Mouse (Mus musculus) forebrain, embryonic 16.5 days (tissue): Measurements from ENCODE around the gene Thsd7b. TPM values are rescaled to one million over a fixed set of nuclear protein-coding genes. Genes with fewer than 3 reads are reported as not detected.
"Not testable (repeated sequence)": the region's sequence is repeated elsewhere in the genome, so short reads cannot be mapped to it uniquely, and the experiment has no call there.

Experiments
- ATAC-seq: fragments of 200-750 bp; cut with Nextera tagmentation; 2 replicates; pipeline ENCODE4 v1.8.0; 2017; ENCODE audit warnings: mild to moderate bottlenecking, moderate library complexity
- H3K27ac ChIP-seq: fragments of 300-500 bp; sonication (generic); 2 replicates; pipeline ENCODE4 v1.5.1; 2014; ENCODE audit warnings: low read length, control low read depth
- H3K27me3 ChIP-seq: fragments of 300-500 bp; sonication (generic); replicated peaks from 2 replicates; pipeline ENCODE4 v1.6.1; 2014; ENCODE audit warnings: low read length; ENCODE audit not compliant: control insufficient read depth, insufficient read depth
- H3K36me3 ChIP-seq: fragments of 300-500 bp; sonication (generic); 2 replicates; pipeline ENCODE4 v1.6.1; 2014; ENCODE audit not compliant: control insufficient read depth, insufficient read depth
- H3K4me1 ChIP-seq: fragments of 300-500 bp; sonication (generic); replicated peaks from 2 replicates; pipeline ENCODE4 v1.6.1; 2014; ENCODE audit warnings: low read length; ENCODE audit not compliant: control insufficient read depth, insufficient read depth
- H3K4me2 ChIP-seq: fragments of 300-500 bp; sonication (generic); 2 replicates; pipeline ENCODE4 v1.6.1; 2014; ENCODE audit warnings: mild to moderate bottlenecking, low read length, control low read depth
- H3K4me3 ChIP-seq: fragments of 300-500 bp; sonication (generic); replicated peaks from 2 replicates; pipeline ENCODE4 v1.5.1; 2014; ENCODE audit warnings: mild to moderate bottlenecking, low read length, control low read depth
- H3K9ac ChIP-seq: fragments of 300-500 bp; sonication (generic); replicated peaks from 2 replicates; pipeline ENCODE4 v1.6.1; 2014; ENCODE audit warnings: low read depth, low read length, control low read depth
- H3K9me3 ChIP-seq: fragments of 300-500 bp; sonication (generic); 2 replicates; pipeline ENCODE4 v1.6.1; 2016; ENCODE audit warnings: low read length; ENCODE audit not compliant: control insufficient read depth
- WGBS: fragments of 180-500 bp; shearing (Covaris S2); extraction: QIAGEN DNeasy Blood & Tissue Kit; methylation state at CpG from one replicate; pipeline ENCODE4 v1.1.7; 2014; 5-methylcytosine and 5-hydroxymethylcytosine counted together
- polyA plus RNA-seq: library from polyadenylated mRNA; unstranded; fragments of >200 nt; fragmentation: Nextera tagmentation; extraction: Ambion mirVana; gene quantifications from 2 replicates; pipeline ENCODE4 v1.2.1, GENCODE M21; 2015

The Thsd7b gene
- polyA plus RNA-seq, 1 experiment from 2014 or later, result 9.5 TPM

DNA sequence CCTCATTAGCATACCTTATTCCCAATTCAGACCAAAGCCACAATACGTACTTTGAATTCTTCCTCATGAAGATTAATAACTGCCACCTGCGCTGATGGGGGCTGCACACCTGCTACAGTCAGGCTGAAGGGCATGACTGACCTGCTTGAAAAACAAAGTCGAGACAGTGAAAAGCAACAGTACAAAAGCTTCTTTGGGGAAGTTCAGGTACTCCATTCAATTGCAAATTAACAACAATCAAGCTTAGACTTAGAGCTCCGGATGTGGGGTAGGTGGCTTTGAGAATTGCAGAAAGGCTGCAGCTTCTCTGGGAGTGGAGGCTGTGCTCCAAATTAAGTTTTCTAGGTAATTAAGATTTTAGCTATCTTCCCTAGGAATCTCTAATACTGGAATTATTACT is 973.2 kb downstream of the Thsd7b start:
- H3K27me3 ChIP-seq, H3K36me3 ChIP-seq, H3K27ac ChIP-seq, H3K4me1 ChIP-seq, H3K9me3 ChIP-seq, H3K4me3 ChIP-seq, H3K9ac ChIP-seq, ATAC-seq, H3K4me2 ChIP-seq: not testable (repeated sequence)
- WGBS, result 62% methylated on average over 4 of the region's 4 CpGs

GRCm38 (mm10) chr1:130246930-130247329 is 973.8 kb downstream of the Thsd7b start:
- H3K4me1 ChIP-seq, H3K36me3 ChIP-seq, H3K27me3 ChIP-seq, H3K27ac ChIP-seq, H3K4me3 ChIP-seq, H3K9me3 ChIP-seq, H3K9ac ChIP-seq, H3K4me2 ChIP-seq, ATAC-seq: not testable (repeated sequence)
- whole genome bisulfite sequencing, result 95% methylated on average over 4 of the region's 4 CpGs

GRCm38 (mm10) chr1:130262046-130262445 is 988.9 kb downstream of the Thsd7b start:
- no peak for ATAC-seq
- WGBS, result 39% methylated on average over 6 of the region's 6 CpGs
- Histone ChIP-seq H3K27ac (no peak overlapping the region), H3K4me1 (no peaks in the 10 kb centered on the region), H3K27me3 (no peaks in the 10 kb centered on the region), H3K4me3 (no peak overlapping the region), H3K36me3 (no peaks in the 10 kb centered on the region), H3K4me2 (no peak overlapping the region), H3K9me3 (no peaks in the 10 kb centered on the region), H3K9ac (no peak overlapping the region)
